Mouse (Mus musculus) brain, embryonic 14.5 days (tissue): Measurements from ENCODE around the gene Mapk8ip3.

Experiments
- CTCF ChIP-seq: fragments of 200-500 bp; IDR thresholded peaks from 2 replicates; pipeline ENCODE4 v1.5.1; 2012; ENCODE audit warnings: inconsistent platforms, mild to moderate bottlenecking, moderate library complexity, borderline replicate concordance; ENCODE audit not compliant: insufficient read depth, insufficient read length; ENCODE audit errors: extremely low read depth
- POLR2A ChIP-seq: fragments of 200-500 bp; IDR thresholded peaks from 2 replicates; pipeline ENCODE4 v1.6.1; 2012; ENCODE audit warnings: mild to moderate bottlenecking, inconsistent platforms, borderline replicate concordance; ENCODE audit not compliant: poor library complexity, insufficient read depth, insufficient read length, severe bottlenecking; ENCODE audit errors: extremely low read depth

- TF ChIP-seq POLR2A (no peak), CTCF (no peak)
Measured at GRCm38 (mm10) chr17:24900014-24900413, 36.8 kb downstream of the Mapk8ip3 start.
